Mouse (Mus musculus) small intestine, adult 10 weeks (tissue): ENCODE data around the gene Gm45713. TPM values are rescaled to one million over a fixed set of nuclear protein-coding genes. Genes with fewer than 3 reads are reported as not detected.

Source experiments
- polyA plus RNA-seq: library from polyadenylated mRNA; stranded (reverse); fragments of 350-450 nt; fragmentation: Illumina TruSeq; extraction: RNeasy Lipid Tissue Mini Kit (QIAGEN cat#74804); gene quantifications from one replicate; pipeline ENCODE4 v1.2.3, GENCODE M21; 2014; ENCODE audit warnings: low replicate concordance

Gm45713 gene
- polyA plus RNA-seq, result not detected

DNA sequence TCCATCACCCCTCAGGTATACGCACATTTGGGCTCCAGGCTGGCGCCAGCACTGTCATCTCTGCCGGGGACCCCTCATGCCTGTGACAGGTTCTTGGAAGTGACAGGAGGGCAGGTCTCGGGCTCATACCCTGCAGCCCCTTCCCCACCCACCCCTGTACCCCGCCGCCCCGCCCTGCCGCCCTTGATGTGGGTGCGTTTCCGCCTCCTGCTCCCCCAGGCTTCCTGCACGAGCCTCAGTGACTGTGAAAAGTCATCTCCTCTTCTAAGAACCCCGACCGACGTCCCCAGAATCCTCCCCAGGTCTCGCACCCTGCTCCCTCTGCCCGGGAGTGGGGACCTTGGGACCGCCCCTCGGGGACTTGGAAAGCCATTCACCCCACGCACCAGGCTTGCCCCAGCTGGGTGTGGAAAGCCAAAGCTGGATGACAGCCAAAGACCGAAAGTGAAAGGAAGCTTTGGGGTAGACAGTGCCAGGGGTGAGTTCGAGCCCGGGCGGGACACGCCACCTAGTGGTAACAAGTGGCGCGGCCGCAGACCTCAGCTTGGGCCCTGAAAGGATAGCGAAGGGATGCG lies at the start of gene Gm45713, which contains the start of gene Flt3l:
Gm45713 (minus strand) TSS at position 239 of the 575 bp plus-strand sequence.
Flt3l (minus strand) TSS at position 440 of the 575 bp plus-strand sequence.

DNA sequence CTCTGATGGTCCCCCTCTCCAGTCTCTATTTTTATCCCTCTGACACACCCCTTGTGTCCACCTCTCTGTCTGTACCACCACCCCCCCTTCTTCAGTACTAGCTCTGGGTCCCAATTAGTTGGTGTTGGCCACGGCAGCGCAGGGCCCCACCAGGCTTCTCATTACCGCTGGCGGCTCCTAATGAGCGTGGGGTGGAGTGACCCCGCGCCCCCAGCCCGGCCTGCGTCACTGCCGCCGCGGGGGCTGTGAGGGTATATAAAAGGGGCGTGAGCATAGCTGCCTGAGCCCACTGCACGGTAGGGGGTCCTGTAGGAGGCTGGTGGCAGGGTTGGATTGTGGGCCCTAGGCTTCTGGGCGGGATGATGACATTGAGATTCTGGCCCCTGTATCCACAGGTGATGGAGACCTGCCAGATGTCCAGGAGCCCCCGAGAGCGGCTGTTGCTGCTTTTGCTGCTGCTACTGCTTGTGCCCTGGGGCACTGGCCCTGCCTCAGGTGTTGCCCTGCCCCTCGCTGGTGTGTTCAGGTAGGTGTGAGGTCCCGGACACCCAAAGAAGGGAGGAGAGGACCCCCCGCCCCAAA lies 45.0 kb upstream of the Gm45713 start, which contains the start of gene Pth2:
Pth2 (plus strand) TSS at position 100 of the 582 bp plus-strand sequence.

DNA sequence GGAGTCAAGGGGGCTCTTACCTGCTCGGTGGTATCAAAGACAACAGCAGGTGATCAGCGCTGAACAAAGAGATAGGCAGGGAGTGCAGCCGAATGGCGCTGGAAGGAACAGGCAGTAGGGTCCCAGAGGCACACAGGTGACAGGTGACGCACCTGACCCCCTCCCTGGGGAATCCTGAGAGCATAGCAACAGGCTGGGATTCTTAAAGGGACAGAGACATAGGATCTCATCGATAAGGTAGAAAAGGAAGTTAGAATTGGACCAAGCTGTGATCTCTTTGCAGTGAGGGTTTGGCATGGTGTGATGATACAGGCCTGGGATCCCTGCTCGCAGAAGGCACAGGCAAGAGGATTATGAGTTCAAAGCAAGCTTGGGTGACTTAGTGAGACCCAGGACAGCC lies 43.4 kb upstream of the Gm45713 start, which contains the start of gene Gfy:
Gfy (minus strand) TSS at position 101 of the 400 bp plus-strand sequence.

DNA sequence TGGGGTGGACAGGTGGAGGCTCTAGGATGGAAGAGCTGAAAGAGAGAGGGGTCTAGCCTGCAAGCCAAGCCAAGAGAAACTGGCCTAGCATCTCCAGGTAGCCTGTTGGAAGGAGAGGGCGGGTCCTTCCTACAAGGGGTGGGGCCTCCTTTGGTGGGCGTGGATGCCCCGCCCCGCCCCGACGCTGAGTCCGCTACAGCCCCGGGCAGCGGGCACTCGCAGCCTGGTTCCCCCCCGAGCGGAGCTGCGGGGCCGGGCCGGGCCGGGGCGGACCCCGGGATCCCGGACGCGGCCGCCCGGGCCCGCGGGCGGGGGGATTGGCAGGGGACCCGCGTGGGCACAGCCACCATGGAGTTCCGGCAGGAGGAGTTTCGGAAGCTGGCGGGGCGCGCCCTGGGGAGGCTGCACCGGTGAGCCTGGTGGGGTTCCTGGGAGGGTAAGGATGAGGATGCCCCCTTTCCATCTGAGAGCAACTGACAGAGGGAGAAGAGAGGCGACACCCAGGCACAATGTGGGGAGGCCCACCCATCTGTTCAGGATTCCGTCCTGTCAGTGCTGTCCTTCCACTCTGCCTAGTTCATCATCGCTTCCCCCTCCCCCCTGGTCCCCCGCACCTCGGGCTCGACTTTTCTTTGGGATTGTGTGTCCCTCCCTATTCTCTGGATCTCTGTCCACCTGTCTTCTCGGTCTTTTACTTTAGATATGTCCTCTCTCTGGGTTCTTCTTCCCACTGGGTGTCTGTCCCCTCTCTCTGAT lies 27.9 kb upstream of the Gm45713 start, which contains the start of gene Slc17a7:
Slc17a7 (plus strand) TSS at position 215 of the 756 bp plus-strand sequence.

DNA sequence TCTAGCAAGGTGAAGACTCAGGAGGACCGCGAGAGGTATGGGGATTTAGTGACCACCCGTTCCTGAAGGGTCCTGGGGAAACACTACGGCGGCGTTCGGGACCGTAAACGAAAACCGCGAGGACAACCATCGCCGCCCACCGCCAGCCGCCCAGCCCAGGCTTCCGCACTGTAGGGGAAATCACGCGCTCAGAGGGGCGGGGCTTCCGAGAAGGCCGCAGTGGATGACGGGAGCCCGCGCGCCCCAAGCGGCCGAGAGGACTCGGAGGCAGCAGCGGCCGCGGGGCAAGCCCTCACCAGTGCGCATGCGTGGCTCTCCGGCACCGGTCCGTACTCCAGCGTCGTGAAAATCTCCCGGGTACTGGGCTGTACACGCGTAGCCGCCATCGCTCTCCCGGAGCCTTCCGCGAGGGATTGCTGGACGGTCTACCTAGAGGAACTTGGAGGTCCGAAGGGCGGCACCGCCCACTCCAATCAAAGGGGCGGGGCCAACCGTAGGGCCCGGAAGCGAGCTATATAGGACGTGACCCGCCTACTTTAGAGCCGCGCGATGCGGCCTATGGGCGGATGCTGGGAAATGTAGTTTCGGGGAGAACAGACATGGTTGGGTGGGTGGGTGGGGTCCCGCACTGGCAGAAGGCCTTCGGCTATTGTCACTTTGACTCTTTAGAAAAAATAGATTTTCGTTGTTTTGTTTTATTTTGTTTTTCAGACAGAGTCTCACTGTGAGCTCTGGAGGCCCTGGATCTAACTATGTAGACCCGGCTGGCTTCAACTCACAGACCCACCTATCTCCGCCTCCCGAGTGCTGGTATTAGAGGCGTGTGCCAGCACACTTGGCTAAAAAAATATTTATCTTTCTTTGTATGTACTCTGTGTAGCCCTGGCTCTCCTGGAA lies 18.3 kb upstream of the Gm45713 start, which contains the start of the genes Pih1d1 and Aldh16a1:
Pih1d1 (plus strand) TSS at position 208 of the 897 bp plus-strand sequence.
Aldh16a1 (minus strand) TSS at position 489 of the 897 bp plus-strand sequence.

DNA sequence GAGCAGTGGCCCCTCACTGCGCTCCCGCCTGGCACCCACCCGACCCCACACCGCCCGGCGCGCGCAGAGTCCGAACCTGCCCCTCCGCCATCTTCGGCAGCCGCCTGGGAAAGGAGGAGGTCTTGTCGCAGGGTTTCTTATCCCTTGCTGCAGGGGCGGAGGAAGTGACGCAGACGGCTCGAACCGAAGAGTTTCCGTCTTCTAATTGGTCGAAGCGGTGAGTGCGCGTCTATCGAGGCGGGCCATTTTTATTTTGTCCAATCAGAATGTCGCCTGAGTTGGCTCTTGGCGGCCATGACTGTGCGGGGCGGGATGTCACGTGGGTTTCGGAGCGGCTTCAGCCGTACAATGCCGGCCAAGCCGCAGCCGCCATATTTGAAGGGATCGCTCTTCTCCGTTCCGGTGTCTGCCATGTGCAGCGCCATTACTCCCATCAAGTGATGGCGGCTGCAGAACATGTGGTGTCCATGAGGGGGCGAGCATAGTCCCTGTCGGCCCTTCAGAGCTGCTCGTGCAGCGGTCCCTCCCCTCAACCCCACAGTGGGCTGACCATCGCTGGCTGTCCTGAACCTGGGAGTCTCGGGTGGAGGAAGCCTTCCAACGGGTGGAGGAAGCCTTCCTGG lies 7.3 kb downstream of the Gm45713 start, which contains the start of gene Rpl13a:
Rpl13a (minus strand) TSS at position 138 of the 623 bp plus-strand sequence.

GRCm38 (mm10) chr7:45124224-45125143 lies 11.5 kb downstream of the Gm45713 start, which contains the start of gene Rps11:
TSS of gene Rps11 (minus strand) at chr7:45124439.

GRCm38 (mm10) chr7:45103652-45104180 lies 32.3 kb downstream of the Gm45713 start, which contains the start of gene Fcgrt:
TSS of gene Fcgrt (minus strand) at chr7:45103851.

DNA sequence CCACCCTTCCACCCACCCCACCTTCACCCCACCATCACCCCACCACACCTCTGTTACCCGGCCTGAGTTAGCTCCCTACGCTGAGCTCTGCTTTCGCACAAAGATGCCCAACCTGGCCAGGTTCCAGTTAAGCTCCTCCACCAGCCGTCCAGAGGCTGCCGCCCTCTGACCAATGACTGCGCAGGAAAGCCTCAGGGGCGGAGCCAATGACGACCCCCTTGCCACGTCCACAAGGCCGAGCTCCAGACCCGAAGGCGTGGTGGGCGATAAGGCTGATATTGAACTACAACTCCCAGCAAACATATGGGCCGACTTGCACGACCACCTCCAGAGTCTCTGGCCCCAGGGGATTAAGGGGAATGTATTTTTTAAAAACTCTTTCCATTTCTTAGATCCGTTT lies 44.0 kb downstream of the Gm45713 start, which contains the start of gene Rcn3:
Rcn3 (minus strand) TSS at position 174 of the 400 bp plus-strand sequence.

Other genes with a start within 250 kb of the Gm45713 start
- gene Med25, start 243.5 kb downstream of the Gm45713 start, polyA plus RNA-seq, result 1.3 TPM
- gene Fuz, start 240.2 kb downstream of the Gm45713 start, polyA plus RNA-seq, result 0.48 TPM
- 9.8 TPM for gene Ap2a1, start 206.7 kb downstream of the Gm45713 start, polyA plus RNA-seq
- not detected for gene Tsks, start 193.0 kb downstream of the Gm45713 start, polyA plus RNA-seq
- gene Cpt1c, start 161.4 kb downstream of the Gm45713 start, polyA plus RNA-seq, result 0.15 TPM
- 2.3 TPM for gene Prmt1, start 149.7 kb downstream of the Gm45713 start, polyA plus RNA-seq
- gene Irf3, start 138.6 kb downstream of the Gm45713 start, polyA plus RNA-seq, result 11.1 TPM
- gene Bcl2l12, start 137.5 kb downstream of the Gm45713 start, polyA plus RNA-seq, result not detected
- gene Scaf1, start 119.9 kb downstream of the Gm45713 start, polyA plus RNA-seq, result 2.0 TPM
- gene Rras, start 118.3 kb downstream of the Gm45713 start, polyA plus RNA-seq, result 1.1 TPM
- not detected for gene Prr12, start 83.3 kb downstream of the Gm45713 start, polyA plus RNA-seq
- 4.6 TPM for gene Nosip, start 73.8 kb downstream of the Gm45713 start, polyA plus RNA-seq
- gene Prrg2, start 73.6 kb downstream of the Gm45713 start, polyA plus RNA-seq, result 9.4 TPM
- not detected for gene Rcn3, start 44.0 kb downstream of the Gm45713 start, polyA plus RNA-seq
- gene Fcgrt, start 32.4 kb downstream of the Gm45713 start, polyA plus RNA-seq, result 3.7 TPM
- 126 TPM for gene Rps11, start 11.8 kb downstream of the Gm45713 start, polyA plus RNA-seq
- 181 TPM for gene Rpl13a, start 7.5 kb downstream of the Gm45713 start, polyA plus RNA-seq
- gene Flt3l, start 201 bp upstream of the Gm45713 start, polyA plus RNA-seq, result 13.9 TPM
- not detected for gene Pih1d1, start 18.1 kb upstream of the Gm45713 start, polyA plus RNA-seq
- 13.8 TPM for gene Aldh16a1, start 18.4 kb upstream of the Gm45713 start, polyA plus RNA-seq
- gene Slc17a7, start 27.7 kb upstream of the Gm45713 start, polyA plus RNA-seq, result not detected
- gene Gfy, start 43.3 kb upstream of the Gm45713 start, polyA plus RNA-seq, result not detected
- not detected for gene Pth2, start 44.8 kb upstream of the Gm45713 start, polyA plus RNA-seq
- gene Ccdc155, start 68.7 kb upstream of the Gm45713 start, polyA plus RNA-seq, result not detected
- gene Dkkl1, start 75.9 kb upstream of the Gm45713 start, polyA plus RNA-seq, result not detected
- 1.7 TPM for gene Tead2, start 79.5 kb upstream of the Gm45713 start, polyA plus RNA-seq
- gene Cd37, start 102.9 kb upstream of the Gm45713 start, polyA plus RNA-seq, result 2.0 TPM
- gene Slc6a16, start 104.9 kb upstream of the Gm45713 start, polyA plus RNA-seq, result not detected
- gene Slc6a21, start 141.3 kb upstream of the Gm45713 start, polyA plus RNA-seq, result not detected
- gene Trpm4, start 197.5 kb upstream of the Gm45713 start, polyA plus RNA-seq, result 3.0 TPM
- gene Hrc, start 199.1 kb upstream of the Gm45713 start, polyA plus RNA-seq, result not detected
- not detected for gene Ppfia3, start 230.8 kb upstream of the Gm45713 start, polyA plus RNA-seq
- not detected for gene Lin7b, start 234.4 kb upstream of the Gm45713 start, polyA plus RNA-seq